9 mouse cellular contexts compared by ENCODE assay signal in genomic region chr3:156772057-156772456, GRCm38 (mm10).
DNase-seq lines count a peak whose midpoint lies in the region; ATAC-seq and TF ChIP-seq lines count a peak whose summit lies in the region.
"Had no signal": no experiment of that assay in that cellular context is flagged by ENCODE, and none has a peak within 500 bp of the region (broad histone marks: within the 10 kb centered on the region; RNA-seq: fewer than 3 reads in every experiment).

No protein-coding gene starts in this region.

- no peak overlapping the region for H3K4me3 ChIP-seq in left cerebral cortex, adult 2 months
- H3K4me3 ChIP-seq in forebrain, embryonic 16.5 days (replicated peaks; ENCODE audit: low read length), result no peak overlapping the region

- H3K27ac ChIP-seq in left cerebral cortex, adult 2 months, result no peak overlapping the region
- H3K27ac ChIP-seq in forebrain, embryonic 16.5 days (ENCODE audit: low read length), result no peak overlapping the region

- intact Hi-C loops in left cerebral cortex, adult 2 months (cut with DNase I), result loop anchor here (5.0 kb wide), 1 partner anchor 210 kb away; the partner anchor contains the start of gene Negr1
- intact Hi-C loops in left cerebral cortex, postnatal 14 days (cut with DNase I), result no loop called here

- H3K36me3 ChIP-seq in forebrain, embryonic 16.5 days (ENCODE audit: control insufficient read depth, insufficient read depth), result no peaks in the 10 kb centered on the region

- no peak overlapping the region for H3K4me2 ChIP-seq in forebrain, embryonic 16.5 days (ENCODE audit: low read length)

- DNase-seq in left cerebral cortex, adult 2 months (ENCODE audit: extremely low spot score in 1 of 2, low spot score in 2 of 2), result no peak
- no peak for DNase-seq in left cerebral cortex, postnatal 14 days (ENCODE audit: low spot score in 2 of 2)
- peak; percentile 77 for DNase-seq in cerebellum, adult 9-10 months
- DNase-seq in retina, adult 2 months (ENCODE audit: low read depth, low spot score), result peak; percentile 20
- DNase-seq in thymus, postnatal 0 days (ENCODE audit: low spot score), result no peak
- DNase-seq in layer of hippocampus, postnatal 36 days, result no peak
- DNase-seq: lung, postnatal 36 days; thymus, adult 18-20 months had no signal

- peak; percentile 77 for ATAC-seq in forebrain, embryonic 16.5 days

- H3K9me3 ChIP-seq in forebrain, embryonic 16.5 days (ENCODE audit: control insufficient read depth, low read length), result no peaks in the 10 kb centered on the region

- TF ChIP-seq CTCF in left cerebral cortex, adult 2 months (IDR thresholded peaks at IDR 0.05), result peak; percentile 21

- WGBS in forebrain, embryonic 16.5 days, result 58% methylated on average over 1 of the region's 1 CpGs

- no peak overlapping the region for H3K9ac ChIP-seq in forebrain, embryonic 16.5 days (replicated peaks; ENCODE audit: low read depth, low read length)

- H3K27me3 ChIP-seq in forebrain, embryonic 16.5 days (replicated peaks; ENCODE audit: control insufficient read depth, insufficient read depth, low read length), result no peaks in the 10 kb centered on the region

- H3K4me1 ChIP-seq in forebrain, embryonic 16.5 days (replicated peaks; ENCODE audit: control insufficient read depth, insufficient read depth, low read length), result no peaks in the 10 kb centered on the region

Comparison
In these comparisons a context has a peak if more than half of its experiments do, and no peak if none do; other contexts are left out.
1. DNase-seq: peak in cerebellum, adult 9-10 months (single experiment) and retina, adult 2 months (single experiment); none in left cerebral cortex, adult 2 months (0 of 2), left cerebral cortex, postnatal 14 days (0 of 2), thymus, postnatal 0 days (single experiment) and layer of hippocampus, postnatal 36 days (0 of 2).